13 mouse cellular contexts compared by ENCODE assay signal in genomic region chr5:35141316-35141715, GRCm38 (mm10). TPM values are rescaled to one million over a fixed set of nuclear protein-coding genes. Genes with fewer than 3 reads are reported as not detected.
DNase-seq lines count a peak whose midpoint lies in the region; ATAC-seq lines count a peak whose summit lies in the region.
"Had no signal": no experiment of that assay in that cellular context is flagged by ENCODE, and none has a peak within 500 bp of the region (broad histone marks: within the 10 kb centered on the region; RNA-seq: fewer than 3 reads in every experiment).

No protein-coding gene starts in this region.

- no peak for DNase-seq in frontal cortex, postnatal 10 days (ENCODE audit: low spot score in 2 of 2)
- peak; percentile 94 for DNase-seq in brain, adult 2 months (ENCODE audit: low read depth, low spot score)
- DNase-seq in cerebellum, postnatal 36 days, result peak; percentile 46 to 69
- peak; percentile 71 to 77 for DNase-seq in layer of hippocampus, adult 8-10 months (ENCODE audit: low spot score in 2 of 2)
- DNase-seq in liver, embryonic 11.5 days (ENCODE audit: low spot score), result no peak
- no peak for DNase-seq in heart, adult 18-20 months
- DNase-seq: heart, adult 11 months; kidney, postnatal 10 days; liver; lung, postnatal 10 days; thymus, postnatal 25 days had no signal

- no peaks in the 10 kb centered on the region for H3K36me3 ChIP-seq in liver, embryonic 12.5 days
- no peaks in the 10 kb centered on the region for H3K36me3 ChIP-seq in liver, embryonic 11.5 days (ENCODE audit: control insufficient read depth, insufficient read depth, low read length)

- H3K9ac ChIP-seq in liver, embryonic 12.5 days, result no peak overlapping the region
- H3K9ac ChIP-seq in liver, embryonic 11.5 days (ENCODE audit: low read depth, low read length), result no peak overlapping the region

- H3K27ac ChIP-seq in liver, embryonic 12.5 days, result no peak overlapping the region
- no peak overlapping the region for H3K27ac ChIP-seq in liver, embryonic 11.5 days (ENCODE audit: low read depth, low read length)

- no peaks in the 10 kb centered on the region for H3K9me3 ChIP-seq in liver, embryonic 12.5 days (replicated peaks)
- no peaks in the 10 kb centered on the region for H3K9me3 ChIP-seq in liver, embryonic 11.5 days (ENCODE audit: control insufficient read depth, low read length)

- no peak overlapping the region for H3K4me3 ChIP-seq in liver, embryonic 12.5 days
- H3K4me3 ChIP-seq in liver, embryonic 11.5 days (ENCODE audit: low read depth, low read length), result no peak overlapping the region

- ATAC-seq in frontal cortex, adult (ENCODE audit: low TSS enrichment), result peak; percentile 47
- ATAC-seq in liver, embryonic 12.5 days, result no peak
- ATAC-seq in liver, embryonic 11.5 days (replicated peaks; ENCODE audit: low FRiP score), result no peak

- WGBS in liver, embryonic 12.5 days (ENCODE audit: insufficient replicate concordance), result 38% methylated on average over 3 of the region's 3 CpGs
- 47% methylated on average over 3 of the region's 3 CpGs for WGBS in liver, embryonic 11.5 days

- H3K4me2 ChIP-seq in liver, embryonic 12.5 days, result no peak overlapping the region
- H3K4me2 ChIP-seq in liver, embryonic 11.5 days, result no peak overlapping the region

- peaks cover 37% of the 10 kb centered on the region; the same call in 1 of the 2 replicates for H3K27me3 ChIP-seq in liver, embryonic 12.5 days (replicated peaks)
- no peaks in the 10 kb centered on the region; the same call in 1 of the 2 replicates for H3K27me3 ChIP-seq in liver, embryonic 11.5 days (replicated peaks; ENCODE audit: control insufficient read depth, insufficient read depth, low read length)

- peaks cover 12% of the 10 kb centered on the region for H3K4me1 ChIP-seq in liver, embryonic 12.5 days
- no peaks in the 10 kb centered on the region for H3K4me1 ChIP-seq in liver, embryonic 11.5 days (replicated peaks; ENCODE audit: control insufficient read depth, insufficient read depth, low read length)

RNA-seq across cellular contexts. Expression of gene Lrpap1, which starts 35.8 kb away (rescaled TPM):
- total RNA-seq in layer of hippocampus, adult 8-10 months (2022), result 100 to 1,000 TPM; 126 to 154 (median 145) TPM
- 77.1 and 78.4 TPM in 2 replicates for polyA plus RNA-seq in liver, embryonic 12.5 days (2016; fragmentation: Nextera tagmentation; extraction: Ambion mirVana)
- polyA plus RNA-seq in liver, embryonic 11.5 days (2014; fragmentation: Nextera tagmentation; extraction: Ambion mirVana), result 97.9 and 103 TPM in 2 replicates
- 10 to 100 TPM; 49.9 to 50.2 TPM for total RNA-seq in heart, adult 18-20 months (2021)

Comparison
In these comparisons a context has a peak if more than half of its experiments do, and no peak if none do; other contexts are left out.
1. DNase-seq: peak in brain, adult 2 months (single experiment), cerebellum, postnatal 36 days (2 of 2) and layer of hippocampus, adult 8-10 months (2 of 2); none in frontal cortex, postnatal 10 days (0 of 2), liver, embryonic 11.5 days (single experiment) and heart, adult 18-20 months (0 of 2).